Mouse (Mus musculus) myocyte (in vitro differentiated cells): ENCODE data around the gene Lamc3. TPM values are rescaled to one million over a fixed set of nuclear protein-coding genes. Genes with fewer than 3 reads are reported as not detected.

ENCODE experiments used
- H3K27me3 ChIP-seq: one replicate; pipeline ENCODE4 v1.6.1; 2011; ENCODE audit not compliant: control insufficient read depth, insufficient read depth, insufficient read length
- H3K36me3 ChIP-seq: one replicate; pipeline ENCODE4 v1.6.1; 2011; ENCODE audit not compliant: control insufficient read depth, insufficient read depth
- H3K4me2 ChIP-seq: one replicate; pipeline ENCODE4 v1.6.1; 2011; ENCODE audit warnings: low read depth, control low read depth
- H3K4me3 ChIP-seq: one replicate; pipeline ENCODE4 v1.5.1; 2011; ENCODE audit warnings: mild to moderate bottlenecking, control low read depth, moderate library complexity
- H3K79me2 ChIP-seq: one replicate; pipeline ENCODE4 v1.6.1; 2011; ENCODE audit not compliant: control insufficient read depth, insufficient read depth
- H3ac ChIP-seq: one replicate; pipeline ENCODE4 v1.6.1; 2011; ENCODE audit not compliant: control insufficient read depth, insufficient read length
- CEBPB ChIP-seq: IDR thresholded peaks from 2 replicates; pipeline ENCODE4 v1.6.1; 2011; ENCODE audit warnings: mild to moderate bottlenecking, moderate library complexity; ENCODE audit not compliant: poor library complexity, insufficient read depth, severe bottlenecking
- E2F4 ChIP-seq: IDR thresholded peaks from one replicate; pipeline ENCODE4 v1.6.1; 2011; ENCODE audit warnings: mild to moderate bottlenecking, control low read depth, moderate library complexity; ENCODE audit not compliant: insufficient read depth
- MAX ChIP-seq: IDR thresholded peaks from one replicate; pipeline ENCODE4 v1.6.1; 2011; ENCODE audit warnings: low read depth, mild to moderate bottlenecking, control low read depth
- MYOD1 ChIP-seq, 3 experiments: IDR thresholded peaks; one replicate each; pipeline ENCODE4 v1.6.1; 2011; ENCODE audit warnings: control low read depth in 2 of 3, low read depth in 2 of 3, mild to moderate bottlenecking in 2 of 3, moderate library complexity in 1 of 3; ENCODE audit not compliant: insufficient read length in 2 of 3, control insufficient read depth in 1 of 3
- MYOG ChIP-seq, 3 experiments: IDR thresholded peaks; one replicate each; pipeline ENCODE4 v1.6.1; 2011; ENCODE audit warnings: control low read depth in 2 of 3, low read depth in 2 of 3, mild to moderate bottlenecking in 2 of 3; ENCODE audit not compliant: insufficient read length in 2 of 3, control insufficient read depth in 1 of 3, insufficient read depth in 1 of 3
- POLR2A ChIP-seq: IDR thresholded peaks from one replicate; pipeline ENCODE4 v1.6.1; 2011; ENCODE audit warnings: low read depth, mild to moderate bottlenecking, control low read depth, moderate library complexity; ENCODE audit not compliant: insufficient read length
- POLR2AphosphoS2 ChIP-seq: IDR thresholded peaks from one replicate; pipeline ENCODE4 v1.6.1; 2011; ENCODE audit warnings: low read depth, control low read depth; ENCODE audit not compliant: insufficient read length
- REST ChIP-seq: IDR thresholded peaks from one replicate; pipeline ENCODE4 v1.6.1; 2011; ENCODE audit warnings: mild to moderate bottlenecking, control low read depth, moderate library complexity; ENCODE audit not compliant: insufficient read depth, insufficient read length
- SRF ChIP-seq: IDR thresholded peaks from one replicate; pipeline ENCODE4 v1.6.1; 2011; ENCODE audit warnings: low read depth; ENCODE audit not compliant: control insufficient read depth, insufficient read length
- TCF12 ChIP-seq: IDR thresholded peaks from one replicate; pipeline ENCODE4 v1.6.1; 2011; ENCODE audit warnings: mild to moderate bottlenecking, control low read depth; ENCODE audit not compliant: poor library complexity, insufficient read depth, severe bottlenecking
- TCF3 ChIP-seq: IDR thresholded peaks from one replicate; pipeline ENCODE4 v1.6.1; 2011; ENCODE audit warnings: low read depth, control low read depth; ENCODE audit not compliant: insufficient read length
- USF1 ChIP-seq: IDR thresholded peaks from one replicate; pipeline ENCODE4 v1.6.1; 2011; ENCODE audit warnings: low read depth, mild to moderate bottlenecking, control low read depth, moderate library complexity
- polyA plus RNA-seq: library from polyadenylated mRNA; unstranded; fragments of >200 nt; fragmentation: generic; extraction: Trizol; gene quantifications from one replicate; pipeline ENCODE4 v1.2.1, GENCODE M21; 2012; ENCODE audit warnings: missing spikeins

Lamc3 gene
- polyA plus RNA-seq, 1 experiment, result 0.22 TPM

DNA sequence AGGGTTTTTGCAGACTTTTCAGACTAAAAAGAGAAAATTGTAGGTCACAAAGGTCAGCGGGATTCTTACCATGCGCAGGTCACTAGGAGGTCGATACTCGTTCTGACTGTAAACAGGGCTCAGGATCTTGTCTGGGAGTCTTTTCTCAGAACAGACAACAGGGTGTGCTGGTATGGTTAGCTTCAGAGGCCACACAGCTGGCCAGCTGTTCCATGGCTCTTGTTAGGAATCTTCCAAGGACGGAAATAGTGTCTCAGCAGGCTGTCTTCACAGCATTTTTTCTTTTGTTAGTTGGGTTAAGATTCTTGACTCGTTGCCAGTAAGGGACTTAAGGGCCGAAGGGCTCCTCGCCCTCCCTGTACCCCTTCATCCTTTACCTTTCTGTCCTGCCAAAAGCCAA lies 79.7 kb downstream of the Lamc3 start:
- no peak overlapping the region for H3K4me2 ChIP-seq
- TF ChIP-seq TCF12 (no peak), MYOG (IDR thresholded peaks at IDR 0.05; ENCODE audit: control insufficient read depth in 1 of 3, insufficient read depth in 1 of 3, insufficient read length in 2 of 3, low read depth in 2 of 3) (no peak), POLR2A (no peak), POLR2AphosphoS2 (no peak), USF1 (no peak), SRF (no peak), E2F4 (no peak), MAX (no peak), CEBPB (no peak), MYOD1 (IDR thresholded peaks at IDR 0.05; ENCODE audit: control insufficient read depth in 1 of 3, insufficient read length in 2 of 3, low read depth in 2 of 3) (no peak), REST (no peak), TCF3 (no peak)
- H3ac ChIP-seq, result no peak overlapping the region
- no peaks in the 10 kb centered on the region for H3K79me2 ChIP-seq
- no peaks in the 10 kb centered on the region for H3K36me3 ChIP-seq
- H3K27me3 ChIP-seq, result no peaks in the 10 kb centered on the region
- no peak overlapping the region for H3K4me3 ChIP-seq

DNA sequence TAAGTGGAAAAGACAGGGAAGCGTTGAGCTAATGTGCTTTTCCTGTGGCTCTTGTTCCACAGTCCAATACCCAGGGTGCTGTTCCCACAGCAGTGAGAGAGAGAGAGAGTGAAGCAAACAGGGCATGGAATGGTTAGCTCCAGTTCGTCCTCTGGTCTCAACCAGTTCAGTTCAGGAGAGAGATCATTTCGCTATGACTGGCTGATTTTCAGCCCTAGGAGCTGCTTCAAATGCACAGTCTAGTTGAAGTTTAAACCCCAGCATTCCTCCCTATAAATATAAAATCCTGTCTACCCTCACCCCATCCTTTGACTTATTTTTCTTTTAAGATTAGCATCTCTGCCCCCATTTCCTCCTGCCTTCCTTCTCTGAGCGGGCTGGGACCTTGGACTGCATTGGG lies 85.5 kb downstream of the Lamc3 start:
- Histone ChIP-seq H3K27me3 (no peaks in the 10 kb centered on the region), H3K4me2 (no peak overlapping the region), H3K36me3 (peaks cover 10% of the 10 kb centered on the region), H3ac (no peak overlapping the region), H3K79me2 (peaks cover 17% of the 10 kb centered on the region), H3K4me3 (no peak overlapping the region)
- TF ChIP-seq TCF12, result no peak
- TF ChIP-seq POLR2AphosphoS2, result no peak
- TF ChIP-seq MAX, result no peak
- TF ChIP-seq REST, result no peak
- TF ChIP-seq SRF, result no peak
- no peak for TF ChIP-seq USF1
- TF ChIP-seq CEBPB, result no peak
- no peak for TF ChIP-seq MYOD1 (IDR thresholded peaks at IDR 0.05; ENCODE audit: control insufficient read depth in 1 of 3, insufficient read length in 2 of 3, low read depth in 2 of 3)
- TF ChIP-seq MYOG (IDR thresholded peaks at IDR 0.05; ENCODE audit: control insufficient read depth in 1 of 3, insufficient read depth in 1 of 3, insufficient read length in 2 of 3, low read depth in 2 of 3), result no peak
- no peak for TF ChIP-seq E2F4
- TF ChIP-seq TCF3, result no peak
- no peak for TF ChIP-seq POLR2A

DNA sequence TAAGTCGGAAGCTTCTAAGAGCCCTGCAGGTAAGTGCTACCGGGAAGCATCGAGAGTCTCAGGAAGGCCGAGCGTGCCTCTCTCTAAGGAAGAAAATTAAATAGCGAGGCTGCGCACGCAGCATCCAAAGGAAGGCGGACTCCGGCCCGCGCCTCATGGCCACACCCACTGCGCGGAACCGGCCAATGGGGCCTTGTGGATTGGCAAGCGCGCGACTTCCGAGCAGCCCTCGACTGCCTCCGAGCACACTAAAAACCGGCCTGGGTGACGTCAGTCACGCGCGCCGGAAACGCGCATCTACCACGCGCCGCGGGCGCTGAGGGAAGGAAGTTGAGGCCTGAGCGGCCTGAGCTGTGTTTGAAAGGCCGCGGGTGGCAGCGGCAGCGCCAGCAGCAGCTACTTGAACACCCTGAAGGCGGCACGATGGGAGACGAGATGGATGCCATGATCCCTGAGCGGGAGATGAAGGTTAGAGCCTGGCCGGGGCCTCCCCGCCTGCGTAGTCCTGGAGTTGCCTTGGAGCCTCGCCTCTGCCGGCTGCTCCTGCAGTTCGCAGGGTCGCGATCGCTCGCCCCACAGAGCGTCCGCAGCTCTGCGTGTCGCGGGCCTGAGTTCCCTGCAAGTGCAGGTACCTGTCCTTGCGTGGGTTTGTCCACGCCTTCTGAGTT lies 87.2 kb downstream of the Lamc3 start, which contains the start of gene Nup214:
Gene Nup214 (plus strand): TSS at position 296 of the 668 bp plus-strand sequence.
- Histone ChIP-seq H3K27me3 (no peaks in the 10 kb centered on the region), H3ac (peak within 1 kb of the TSS; percentile 78), H3K4me2 (peak within 1 kb of the TSS; percentile 99), H3K4me3 (peak within 1 kb of the TSS; percentile 89), H3K79me2 (peaks cover 17% of the 10 kb centered on the region), H3K36me3 (peaks cover 14% of the 10 kb centered on the region)
- peak; percentile 80 for TF ChIP-seq POLR2A
- no peak for TF ChIP-seq MYOG (IDR thresholded peaks at IDR 0.05; ENCODE audit: control insufficient read depth in 1 of 3, insufficient read depth in 1 of 3, insufficient read length in 2 of 3, low read depth in 2 of 3)
- TF ChIP-seq USF1, result no peak
- peak; percentile 92 for TF ChIP-seq E2F4
- peak; percentile 92 for TF ChIP-seq SRF
- TF ChIP-seq REST, result no peak
- TF ChIP-seq MYOD1 (IDR thresholded peaks at IDR 0.05; ENCODE audit: control insufficient read depth in 1 of 3, insufficient read length in 2 of 3, low read depth in 2 of 3), result no peak
- TF ChIP-seq MAX, result peak; percentile 73
- no peak for TF ChIP-seq TCF3
- no peak for TF ChIP-seq CEBPB
- peak; percentile 90 for TF ChIP-seq POLR2AphosphoS2
- no peak for TF ChIP-seq TCF12

DNA sequence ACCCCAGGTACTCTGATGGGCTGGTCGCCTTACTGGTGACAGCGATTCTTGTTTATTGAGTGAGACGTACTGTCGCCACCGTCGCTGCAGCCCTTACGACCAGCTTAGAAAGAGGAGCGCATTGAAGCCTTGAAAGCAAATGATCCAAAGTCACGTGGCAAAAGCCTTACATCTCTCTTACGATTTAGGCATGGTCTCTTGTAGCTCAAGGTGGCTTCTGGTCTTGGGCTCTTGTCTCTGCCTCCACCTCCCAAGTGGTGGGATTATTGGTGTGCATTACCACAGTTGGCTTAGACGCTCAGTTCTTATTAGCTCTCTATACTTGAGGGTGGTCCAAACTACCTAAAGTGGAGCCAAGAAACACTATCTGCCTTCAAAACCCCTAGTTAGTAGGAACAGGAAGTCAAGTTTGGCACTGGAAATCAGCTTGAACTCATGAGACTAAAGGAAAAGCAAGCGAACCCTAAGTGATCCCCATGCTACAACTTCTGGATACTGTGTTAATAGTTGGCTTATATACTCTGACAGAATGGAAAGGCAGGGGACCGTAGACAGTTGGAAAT lies 87.8 kb downstream of the Lamc3 start:
- Histone ChIP-seq H3K27me3 (no peaks in the 10 kb centered on the region), H3K4me2 (peak overlapping the region; percentile 94), H3K36me3 (peaks cover 20% of the 10 kb centered on the region), H3K4me3 (peak overlapping the region; percentile 89), H3K79me2 (peaks cover 17% of the 10 kb centered on the region), H3ac (peak overlapping the region; percentile 78)
- TF ChIP-seq MYOG (IDR thresholded peaks at IDR 0.05; ENCODE audit: control insufficient read depth in 1 of 3, insufficient read depth in 1 of 3, insufficient read length in 2 of 3, low read depth in 2 of 3), result no peak
- TF ChIP-seq E2F4, result no peak
- no peak for TF ChIP-seq TCF3
- no peak for TF ChIP-seq MAX
- no peak for TF ChIP-seq POLR2AphosphoS2
- TF ChIP-seq USF1, result no peak
- TF ChIP-seq MYOD1 (IDR thresholded peaks at IDR 0.05; ENCODE audit: control insufficient read depth in 1 of 3, insufficient read length in 2 of 3, low read depth in 2 of 3), result no peak
- no peak for TF ChIP-seq CEBPB
